Mouse (Mus musculus) left cerebral cortex, adult 8-10 months (tissue): ENCODE measurements around the gene Fam196a. TPM values are rescaled to one million over a fixed set of nuclear protein-coding genes. Genes with fewer than 3 reads are reported as not detected.

ENCODE experiments used
- DNase-seq, 2 experiments: peaks; one replicate each; pipeline ENCODE4 v3.0.0; 2022; ENCODE audit warnings: low spot score in 2 of 2
- total RNA-seq, 4 experiments: library from RNA; stranded (reverse); gene quantifications; 2 replicates each; pipeline ENCODE4 v1.2.4; 2022

Fam196a gene
- total RNA-seq, 4 experiments from 2014 or later = 13.3 to 16.9 (median 14.6) TPM

- no peak for DNase-seq
Observed at GRCm38 (mm10) chr7:134840066-134840465, 98.2 kb downstream of the Fam196a start.
